Mouse (Mus musculus) B cell, adult (primary cell): Measurements from ENCODE around the gene Nox3. TPM values are rescaled to one million over a fixed set of nuclear protein-coding genes. Genes with fewer than 3 reads are reported as not detected.

Source experiments
- total RNA-seq: library from RNA; stranded (reverse); gene quantifications from 4 replicates; pipeline ENCODE4 v1.2.4, GENCODE M21; 2023; ENCODE audit not compliant: inconsistent age

Nox3 gene
- not detected in 4 replicates for total RNA-seq

GRCm38 (mm10) chr17:3696161-3696560 lies at the start of gene Nox3:
Gene Nox3 (minus strand): TSS chr17:3696261.

Other genes with a start within 250 kb of the Nox3 start
- gene Cldn20, start 163.7 kb downstream of the Nox3 start, total RNA-seq: not detected in 4 replicates
- gene Tfb1m, start 138.5 kb downstream of the Nox3 start, total RNA-seq: 9.0 to 11.5 TPM (median 9.2 TPM) in 4 replicates